Mouse (Mus musculus) limb, embryonic 12.5 days (tissue): Measurements from ENCODE around the gene Gm11983. TPM values are rescaled to one million over a fixed set of nuclear protein-coding genes. Genes with fewer than 3 reads are reported as not detected.

Source experiments
- polyA plus RNA-seq: library from polyadenylated mRNA; unstranded; fragments of >200 nt; fragmentation: Nextera tagmentation; extraction: Ambion mirVana; gene quantifications from 2 replicates; pipeline ENCODE4 v1.2.1, GENCODE M21; 2016

The Gm11983 gene
- polyA plus RNA-seq, 1 experiment from 2014 or later = not detected

Other genes with a start within 250 kb of the Gm11983 start
- gene Nacad, start 231.6 kb downstream of the Gm11983 start, polyA plus RNA-seq = 1.5 TPM in 2 replicates
- 44.3 and 46.4 TPM in 2 replicates for gene Tbrg4, start 211.6 kb downstream of the Gm11983 start, polyA plus RNA-seq
- gene Wap, start 199.0 kb downstream of the Gm11983 start, polyA plus RNA-seq = not detected in 2 replicates
- 4.0 and 4.4 TPM in 2 replicates for gene Ramp3, start 179.1 kb downstream of the Gm11983 start, polyA plus RNA-seq
- 0.81 and 0.89 TPM in 2 replicates for gene Adcy1, start 225.8 kb upstream of the Gm11983 start, polyA plus RNA-seq